Mouse (Mus musculus): ENCODE results near the gene Auh. TPM values are rescaled to one million over a fixed set of nuclear protein-coding genes. Genes with fewer than 3 reads are reported as not detected.
A peak's percentile ranks its signal among the peaks of the same experiment; 100 is the strongest.

The Auh gene
- total and polyA plus RNA-seq, 3 experiments: 64.6 to 152 (median 135) TPM

DNA sequence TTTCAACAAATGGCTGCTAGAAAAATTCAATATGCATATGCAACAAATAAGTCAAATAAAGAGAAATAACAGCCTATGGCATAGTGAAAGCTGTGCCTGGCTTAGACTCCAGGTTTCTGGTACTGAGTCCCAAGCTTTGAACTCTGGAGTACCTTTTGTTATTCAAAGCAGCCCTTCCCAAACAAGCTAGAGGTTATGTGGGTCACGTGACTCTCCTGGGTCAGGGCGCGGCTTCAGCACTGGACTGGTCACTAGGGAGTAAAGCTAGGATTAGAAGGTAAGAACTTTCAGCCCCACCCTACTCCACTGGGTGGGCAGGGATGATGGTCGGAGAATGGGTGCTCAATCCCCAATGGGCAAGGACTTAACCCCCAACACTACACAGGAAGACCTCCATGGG is 18.2 kb downstream of the Auh start:
- H3K9ac ChIP-seq (ENCODE audit: low read depth, low read length): no peak overlapping the region
- H3K4me3 ChIP-seq: no peak overlapping the region
- H3K79me2 ChIP-seq (replicated peaks; ENCODE audit: control insufficient read depth, insufficient read depth, low read length): no peaks in the 10 kb centered on the region
- no peak for TF ChIP-seq EP300 (IDR thresholded peaks at IDR 0.05; ENCODE audit: insufficient read depth, low read depth, low read length)
- TF ChIP-seq CTCF (IDR thresholded peaks at IDR 0.05): no peak
- TF ChIP-seq POLR2A (IDR thresholded peaks at IDR 0.05; ENCODE audit: insufficient read depth, low read depth, low read length): no peak
- no peaks in the 10 kb centered on the region for H3K27me3 ChIP-seq (ENCODE audit: control insufficient read depth, insufficient read depth, low read length)
- no peaks in the 10 kb centered on the region for H3K36me3 ChIP-seq (ENCODE audit: control insufficient read depth, insufficient read depth, low read length)
- H3K27ac ChIP-seq: no peak overlapping the region
- WGBS: 87% methylated on average over 4 of the region's 4 CpGs
- H3K4me1 ChIP-seq (ENCODE audit: control insufficient read depth, insufficient read depth, low read length): no peaks in the 10 kb centered on the region
- no peak for DNase-seq
- intact Hi-C loops (cut with DNase I): no loop called here

DNA sequence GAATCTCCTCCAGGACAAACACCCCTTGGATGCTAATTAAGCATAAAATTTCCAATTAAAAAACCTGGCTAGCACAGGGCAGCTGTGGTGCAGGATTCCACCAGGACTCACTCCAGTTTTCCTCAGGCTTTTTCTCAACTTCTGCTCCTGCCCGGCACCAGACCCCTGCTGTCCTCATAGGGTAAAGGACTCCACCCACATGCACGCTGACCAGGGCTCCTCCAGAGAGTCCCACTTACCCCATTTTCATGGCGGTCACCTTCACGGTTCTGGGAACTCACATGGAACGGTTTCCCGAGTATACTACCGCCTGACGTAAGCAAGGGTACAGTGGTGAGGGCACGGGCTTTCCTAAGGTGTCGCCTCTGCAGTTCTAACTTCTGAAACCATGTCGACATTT is 23.2 kb downstream of the Auh start:
- intact Hi-C loops (cut with DNase I): no loop called here
- WGBS: 85% methylated on average over 11 of the region's 11 CpGs
- Histone ChIP-seq H3K27me3 (ENCODE audit: control insufficient read depth, insufficient read depth, low read length) (no peaks in the 10 kb centered on the region), H3K27ac (no peak overlapping the region), H3K79me2 (replicated peaks; ENCODE audit: control insufficient read depth, insufficient read depth, low read length) (no peaks in the 10 kb centered on the region), H3K9ac (ENCODE audit: low read depth, low read length) (no peak overlapping the region), H3K4me3 (no peak overlapping the region), H3K36me3 (ENCODE audit: control insufficient read depth, insufficient read depth, low read length) (no peaks in the 10 kb centered on the region), H3K4me1 (ENCODE audit: control insufficient read depth, insufficient read depth, low read length) (no peaks in the 10 kb centered on the region)
- DNase-seq: no peak
- TF ChIP-seq CTCF (IDR thresholded peaks at IDR 0.05) (no peak), EP300 (IDR thresholded peaks at IDR 0.05; ENCODE audit: insufficient read depth, low read depth, low read length) (no peak), POLR2A (IDR thresholded peaks at IDR 0.05; ENCODE audit: insufficient read depth, low read depth, low read length) (no peak)

DNA sequence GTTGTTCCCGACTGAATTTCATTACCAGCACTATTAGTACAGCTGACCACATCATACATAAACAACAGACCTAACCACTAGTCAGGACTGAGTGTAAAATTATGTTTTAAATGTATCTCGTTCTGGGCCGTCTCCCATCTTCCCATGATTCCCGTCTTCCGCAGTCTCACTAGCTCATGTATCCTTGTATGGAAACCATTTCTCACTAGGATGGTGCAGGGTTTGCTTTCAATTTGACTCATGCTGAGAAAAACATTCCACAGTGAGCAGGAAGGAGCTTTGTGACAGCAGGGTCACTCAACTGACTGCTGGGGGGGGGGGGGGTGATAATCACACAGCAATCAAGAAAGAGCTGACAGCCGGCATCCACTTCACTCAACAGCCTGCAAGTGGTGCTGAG is 25.3 kb downstream of the Auh start:
- no peaks in the 10 kb centered on the region for H3K4me1 ChIP-seq (ENCODE audit: control insufficient read depth, insufficient read depth, low read length)
- intact Hi-C loops (cut with DNase I): no loop called here
- no peak overlapping the region for H3K27ac ChIP-seq
- 19% methylated on average over 6 of the region's 6 CpGs for WGBS
- H3K27me3 ChIP-seq (ENCODE audit: control insufficient read depth, insufficient read depth, low read length): no peaks in the 10 kb centered on the region
- H3K4me3 ChIP-seq: no peak overlapping the region
- no peaks in the 10 kb centered on the region for H3K79me2 ChIP-seq (replicated peaks; ENCODE audit: control insufficient read depth, insufficient read depth, low read length)
- no peaks in the 10 kb centered on the region for H3K36me3 ChIP-seq (ENCODE audit: control insufficient read depth, insufficient read depth, low read length)
- no peak for TF ChIP-seq EP300 (IDR thresholded peaks at IDR 0.05; ENCODE audit: insufficient read depth, low read depth, low read length)
- TF ChIP-seq CTCF (IDR thresholded peaks at IDR 0.05): no peak
- no peak for TF ChIP-seq POLR2A (IDR thresholded peaks at IDR 0.05; ENCODE audit: insufficient read depth, low read depth, low read length)
- no peak overlapping the region for H3K9ac ChIP-seq (ENCODE audit: low read depth, low read length)
- DNase-seq: no peak

DNA sequence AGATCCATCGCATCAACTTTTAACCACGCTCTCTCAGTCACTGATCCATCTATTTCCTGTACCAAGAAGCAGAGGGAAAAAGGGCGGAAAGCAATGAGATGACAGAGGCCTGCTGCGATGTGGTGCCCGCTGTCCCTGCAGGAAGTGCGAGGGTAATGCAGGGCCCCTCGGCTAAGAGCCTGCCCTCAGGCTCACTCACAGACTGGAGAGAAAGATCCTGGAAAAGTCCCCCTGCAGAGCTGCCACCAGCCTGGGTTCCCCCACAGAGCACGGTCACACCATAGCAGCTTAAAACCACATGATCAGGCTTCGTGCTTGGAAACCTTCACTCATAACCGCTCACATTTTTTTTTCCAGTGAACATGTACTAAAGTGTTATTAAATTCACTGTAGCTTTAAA is 25.7 kb downstream of the Auh start:
- Histone ChIP-seq H3K4me1 (ENCODE audit: control insufficient read depth, insufficient read depth, low read length) (no peaks in the 10 kb centered on the region), H3K36me3 (ENCODE audit: control insufficient read depth, insufficient read depth, low read length) (no peaks in the 10 kb centered on the region), H3K27ac (no peak overlapping the region), H3K9ac (ENCODE audit: low read depth, low read length) (no peak overlapping the region), H3K27me3 (ENCODE audit: control insufficient read depth, insufficient read depth, low read length) (no peaks in the 10 kb centered on the region), H3K79me2 (replicated peaks; ENCODE audit: control insufficient read depth, insufficient read depth, low read length) (no peaks in the 10 kb centered on the region), H3K4me3 (no peak overlapping the region)
- no peak for TF ChIP-seq POLR2A (IDR thresholded peaks at IDR 0.05; ENCODE audit: insufficient read depth, low read depth, low read length)
- peak; percentile 27; the same call in 1 of the 2 replicates for TF ChIP-seq CTCF (IDR thresholded peaks at IDR 0.05)
- intact Hi-C loops (cut with DNase I): no loop called here
- DNase-seq: no peak
- WGBS: 39% methylated on average over 10 of the region's 10 CpGs

DNA sequence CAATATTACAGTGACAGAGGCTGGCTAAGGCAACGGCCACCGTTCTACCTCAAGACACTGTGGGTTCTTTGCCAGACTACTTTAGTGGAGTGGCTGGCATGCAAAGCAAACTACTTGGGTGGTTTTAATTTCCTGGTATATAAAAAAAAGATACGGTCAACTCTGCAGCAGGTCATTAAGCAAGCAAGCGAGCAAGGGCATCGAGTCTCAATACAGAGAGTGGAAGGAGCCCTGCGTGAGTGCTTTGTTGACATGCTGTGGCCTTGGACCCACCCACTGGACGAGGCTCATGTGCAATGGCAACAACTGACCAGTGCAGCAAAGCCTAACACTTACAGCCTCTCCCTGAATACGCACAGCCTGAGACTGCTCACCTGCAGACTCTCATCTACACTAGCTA is 27.0 kb downstream of the Auh start:
- Histone ChIP-seq H3K27me3 (ENCODE audit: control insufficient read depth, insufficient read depth, low read length) (no peaks in the 10 kb centered on the region), H3K4me3 (no peak overlapping the region), H3K27ac (no peak overlapping the region), H3K36me3 (ENCODE audit: control insufficient read depth, insufficient read depth, low read length) (no peaks in the 10 kb centered on the region), H3K79me2 (replicated peaks; ENCODE audit: control insufficient read depth, insufficient read depth, low read length) (no peaks in the 10 kb centered on the region), H3K4me1 (ENCODE audit: control insufficient read depth, insufficient read depth, low read length) (no peaks in the 10 kb centered on the region), H3K9ac (ENCODE audit: low read depth, low read length) (no peak overlapping the region)
- TF ChIP-seq EP300 (IDR thresholded peaks at IDR 0.05; ENCODE audit: insufficient read depth, low read depth, low read length): no peak
- TF ChIP-seq POLR2A (IDR thresholded peaks at IDR 0.05; ENCODE audit: insufficient read depth, low read depth, low read length): no peak
- TF ChIP-seq CTCF (IDR thresholded peaks at IDR 0.05): no peak
- DNase-seq: no peak
- intact Hi-C loops (cut with DNase I): no loop called here
- 89% methylated on average over 8 of the region's 8 CpGs for WGBS

DNA sequence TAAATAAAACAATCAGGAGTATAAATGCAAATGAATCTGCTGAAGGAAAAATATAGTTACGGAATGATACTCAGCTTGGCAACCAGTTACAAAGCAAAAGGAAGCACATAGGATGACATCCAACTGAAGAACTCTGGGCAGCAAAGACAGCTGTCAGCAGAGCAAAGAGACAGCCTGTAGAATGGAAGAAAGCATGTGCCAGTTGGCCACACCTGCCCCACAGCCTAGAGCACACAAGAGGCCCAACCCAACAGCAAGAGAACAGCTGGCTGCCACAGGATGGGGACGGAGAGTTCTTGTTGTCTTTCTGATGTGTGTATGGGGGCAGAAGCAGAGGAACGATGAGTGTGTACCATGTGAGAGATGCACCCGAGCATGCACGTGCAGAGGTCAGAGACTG is 29.8 kb downstream of the Auh start:
- DNase-seq: no peak
- H3K27ac ChIP-seq: no peak overlapping the region
- no peaks in the 10 kb centered on the region for H3K79me2 ChIP-seq (replicated peaks; ENCODE audit: control insufficient read depth, insufficient read depth, low read length)
- no peak overlapping the region for H3K4me3 ChIP-seq
- no peak overlapping the region for H3K9ac ChIP-seq (ENCODE audit: low read depth, low read length)
- TF ChIP-seq POLR2A (IDR thresholded peaks at IDR 0.05; ENCODE audit: insufficient read depth, low read depth, low read length): no peak
- no peak for TF ChIP-seq CTCF (IDR thresholded peaks at IDR 0.05)
- no peak for TF ChIP-seq EP300 (IDR thresholded peaks at IDR 0.05; ENCODE audit: insufficient read depth, low read depth, low read length)
- no peaks in the 10 kb centered on the region for H3K27me3 ChIP-seq (ENCODE audit: control insufficient read depth, insufficient read depth, low read length)
- H3K4me1 ChIP-seq (ENCODE audit: control insufficient read depth, insufficient read depth, low read length): no peaks in the 10 kb centered on the region
- H3K36me3 ChIP-seq (ENCODE audit: control insufficient read depth, insufficient read depth, low read length): no peaks in the 10 kb centered on the region
- intact Hi-C loops (cut with DNase I): no loop called here
- WGBS: 88% methylated on average over 5 of the region's 5 CpGs
